Mouse (Mus musculus) embryo, embryonic 11 days (tissue): ENCODE data around the gene Hilpda.
A peak's percentile ranks its signal among the peaks of the same experiment; 100 is the strongest.

ENCODE experiments used
- DNase-seq: peaks from one replicate; pipeline ENCODE4 v3.0.0-alpha.2; 2015

The Hilpda gene

GRCm38 (mm10) chr6:29278513-29279267 is 6.4 kb downstream of the Hilpda start:
- peak; percentile 80 for DNase-seq

DNA sequence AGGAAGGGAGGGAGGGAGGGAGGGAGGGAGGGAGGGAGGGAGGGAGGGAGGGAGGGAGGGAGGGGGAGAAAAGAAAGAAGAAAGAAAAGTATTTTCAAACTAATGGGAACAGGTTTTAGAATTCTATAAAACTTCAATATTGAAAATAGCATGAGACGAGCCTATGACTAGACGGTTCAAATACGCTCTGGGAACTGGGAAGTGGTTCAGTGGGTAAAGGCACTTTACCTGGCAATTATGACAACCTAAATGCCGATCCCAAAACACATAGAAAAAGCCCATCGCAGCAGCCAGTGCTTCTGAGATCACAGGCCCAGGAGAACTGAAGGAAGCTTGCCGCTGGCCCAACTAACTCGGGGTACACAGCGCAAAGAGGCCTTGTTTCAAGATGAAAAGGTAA is 7.0 kb downstream of the Hilpda start, which contains the start of gene Fam71f2:
Gene Fam71f2 (plus strand): TSS at position 301 of the 400 bp plus-strand sequence.
- DNase-seq: no peak

- DNase-seq: no peak
Observed at GRCm38 (mm10) chr6:29280671-29281070, 8.4 kb downstream of the Hilpda start.

DNA sequence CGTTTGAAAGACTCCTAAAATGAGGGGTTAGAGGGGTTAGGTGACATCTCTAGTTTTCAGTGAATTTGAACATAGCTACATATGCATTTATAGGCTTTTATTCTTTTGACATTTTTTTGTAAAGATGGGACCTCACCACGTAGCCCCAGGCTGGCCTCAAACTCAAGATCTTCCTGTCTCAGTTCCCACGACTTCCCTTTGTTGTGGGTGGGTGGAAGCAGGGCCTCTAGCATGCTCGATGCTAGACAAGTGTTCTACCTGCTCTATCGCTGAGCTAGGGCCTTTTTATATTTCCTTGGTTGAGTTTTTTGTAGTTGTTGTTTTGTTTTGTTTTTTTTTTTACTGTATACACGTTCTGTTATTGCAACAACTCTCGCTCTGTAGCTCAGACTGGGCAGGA is 14.6 kb downstream of the Hilpda start:
- no peak for DNase-seq

DNA sequence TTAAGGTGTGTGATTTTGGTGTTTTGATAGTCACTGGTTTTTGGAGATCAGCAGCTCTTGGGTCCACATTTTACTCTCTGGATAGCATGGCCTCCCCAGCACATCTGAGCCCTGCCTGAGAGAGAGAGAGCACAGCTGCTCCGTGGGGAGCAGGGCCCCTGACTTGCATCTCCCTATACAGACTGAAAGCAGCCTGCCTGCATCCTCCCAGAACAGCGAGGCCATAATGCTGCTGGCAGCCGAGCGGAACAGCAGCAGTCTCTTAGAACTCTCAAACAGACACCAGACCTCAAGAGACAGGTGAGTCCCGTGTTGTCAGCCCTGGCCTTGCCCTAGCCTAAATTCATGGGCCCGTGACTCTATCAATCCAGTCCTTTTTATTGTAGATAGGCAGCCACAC is 15.2 kb downstream of the Hilpda start:
- DNase-seq: no peak

DNA sequence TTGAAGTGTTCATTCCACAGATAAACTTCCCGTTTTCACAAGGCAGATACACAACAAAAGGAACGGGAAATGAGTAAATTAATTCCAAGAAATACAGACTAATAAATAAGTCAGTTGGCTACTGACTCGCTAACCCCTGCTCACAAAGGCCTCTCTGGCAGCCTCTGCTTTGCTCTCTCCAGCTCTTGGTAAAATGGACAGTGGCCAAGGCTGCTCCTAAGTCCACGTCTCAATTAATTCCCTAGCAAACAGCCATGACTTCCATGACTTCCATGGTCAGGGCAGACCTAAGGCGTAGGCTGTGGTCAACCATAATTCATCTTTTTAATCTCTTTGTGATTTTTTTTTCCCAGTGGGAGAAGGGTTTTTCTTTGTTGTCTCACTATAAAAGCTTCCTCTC is 15.7 kb downstream of the Hilpda start:
- no peak for DNase-seq

DNA sequence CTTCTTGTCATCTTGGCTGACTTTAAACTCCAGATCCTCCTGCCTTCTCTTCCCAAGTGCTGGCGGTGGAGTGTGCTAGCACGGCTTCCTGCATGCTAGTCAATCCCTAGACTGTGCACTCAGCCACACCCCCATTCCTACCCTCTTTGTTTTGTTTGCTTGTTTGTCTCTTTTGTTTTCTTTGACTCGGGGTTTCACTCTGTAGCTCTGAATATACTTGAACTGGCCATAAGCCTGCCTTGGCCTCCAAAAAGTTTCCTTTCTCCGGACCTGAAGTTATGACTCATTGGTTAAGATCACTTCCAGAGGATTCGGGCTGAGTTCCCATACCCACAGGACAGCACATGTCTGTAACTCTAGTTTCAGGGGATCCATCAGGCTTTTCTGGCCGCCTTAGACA is 16.4 kb downstream of the Hilpda start:
- DNase-seq: no peak

GRCm38 (mm10) chr6:29299112-29299511 is 26.8 kb downstream of the Hilpda start:
- DNase-seq: no peak

GRCm38 (mm10) chr6:29303251-29303650 is 31.0 kb downstream of the Hilpda start:
- no peak for DNase-seq

GRCm38 (mm10) chr6:29303726-29304125 is 31.4 kb downstream of the Hilpda start:
- no peak for DNase-seq

GRCm38 (mm10) chr6:29305462-29305861 is 33.2 kb downstream of the Hilpda start:
- no peak for DNase-seq

DNA sequence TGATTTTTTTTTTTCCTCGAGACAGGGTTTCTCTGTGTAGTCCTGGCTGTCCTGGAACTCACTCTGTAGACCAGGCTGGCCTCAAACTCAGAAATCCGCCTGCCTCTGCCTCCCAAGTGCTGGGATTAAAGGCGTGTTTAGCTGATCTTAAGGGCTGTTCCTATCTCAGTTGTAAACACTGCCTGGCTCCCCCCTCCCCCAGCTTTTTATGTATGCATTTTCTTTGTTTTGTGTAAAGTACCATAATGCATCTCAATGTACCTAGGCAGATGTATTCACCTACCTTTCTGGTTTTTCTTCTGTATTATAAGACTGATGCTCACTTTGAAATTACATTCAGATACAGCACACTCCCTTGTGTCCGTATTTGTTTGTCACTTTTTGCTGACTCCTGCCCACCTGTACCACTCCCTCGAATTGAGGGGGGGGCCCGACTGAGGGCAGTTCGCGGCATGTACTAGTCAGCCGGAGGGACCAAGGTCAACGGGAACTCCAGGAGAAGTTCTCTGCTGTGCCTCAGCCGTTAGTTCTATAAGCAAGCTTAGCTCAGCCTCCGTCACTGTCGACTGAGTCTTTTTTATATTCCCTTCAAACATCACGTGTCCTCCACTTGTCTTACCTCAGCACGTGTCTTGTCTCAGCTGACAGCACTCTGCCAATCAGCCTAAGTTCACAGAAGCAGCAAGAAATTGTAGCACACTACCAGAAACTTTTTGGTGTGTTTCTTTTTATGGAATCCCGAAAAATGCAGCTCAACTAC is 36.7 kb downstream of the Hilpda start:
- no peak for DNase-seq

- no peak for DNase-seq
Observed at GRCm38 (mm10) chr6:29313690-29314202, 41.5 kb downstream of the Hilpda start.

DNA sequence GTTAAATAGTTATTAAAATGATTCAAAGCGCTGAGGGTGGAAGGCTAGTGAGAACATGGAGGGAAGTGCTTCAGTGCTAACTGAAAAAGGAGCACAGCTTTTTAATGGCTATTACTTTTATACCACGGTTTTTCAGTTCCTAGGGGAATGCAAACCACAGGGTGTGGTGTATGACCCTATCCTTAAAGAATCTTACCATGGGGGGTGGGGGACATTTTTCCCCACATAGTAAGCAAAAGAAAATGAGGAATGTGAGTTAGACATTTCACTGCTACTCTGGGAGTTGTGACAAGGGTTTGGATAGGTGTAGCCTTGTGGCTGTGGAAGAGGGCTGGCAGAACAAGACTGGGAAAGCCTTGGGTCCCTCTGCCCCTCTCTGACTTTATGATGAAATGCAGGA is 45.0 kb downstream of the Hilpda start:
- DNase-seq: no peak

- DNase-seq: no peak
Observed at GRCm38 (mm10) chr6:29317941-29318340, 45.7 kb downstream of the Hilpda start.

DNA sequence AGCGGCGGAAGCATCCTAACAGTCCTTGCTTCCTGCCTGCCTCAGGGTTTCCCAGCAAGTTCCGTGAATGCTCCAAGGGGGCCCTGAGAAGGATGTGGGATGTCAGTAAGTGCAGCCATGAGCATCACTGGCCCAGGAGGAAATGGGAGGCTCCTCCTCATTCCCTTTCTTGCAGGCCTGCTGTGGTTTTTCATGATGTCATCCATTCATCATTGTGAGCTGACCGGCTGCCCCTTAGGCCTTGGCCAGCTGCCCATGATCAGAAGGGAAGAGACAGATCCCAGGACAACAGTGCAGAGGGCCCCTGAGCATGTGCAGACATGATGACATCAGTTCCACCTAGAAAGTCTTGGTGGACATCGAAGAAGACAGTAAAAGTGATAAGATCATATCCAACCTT is 46.6 kb downstream of the Hilpda start, which contains the start of gene Fam71f1:
Gene Fam71f1 (plus strand): TSS at position 262 of the 400 bp plus-strand sequence.
- peak; percentile 45 for DNase-seq

GRCm38 (mm10) chr6:29321586-29321985 is 49.3 kb downstream of the Hilpda start:
- DNase-seq: no peak

- DNase-seq: no peak
Observed at GRCm38 (mm10) chr6:29322147-29322546, 49.9 kb downstream of the Hilpda start.

DNA sequence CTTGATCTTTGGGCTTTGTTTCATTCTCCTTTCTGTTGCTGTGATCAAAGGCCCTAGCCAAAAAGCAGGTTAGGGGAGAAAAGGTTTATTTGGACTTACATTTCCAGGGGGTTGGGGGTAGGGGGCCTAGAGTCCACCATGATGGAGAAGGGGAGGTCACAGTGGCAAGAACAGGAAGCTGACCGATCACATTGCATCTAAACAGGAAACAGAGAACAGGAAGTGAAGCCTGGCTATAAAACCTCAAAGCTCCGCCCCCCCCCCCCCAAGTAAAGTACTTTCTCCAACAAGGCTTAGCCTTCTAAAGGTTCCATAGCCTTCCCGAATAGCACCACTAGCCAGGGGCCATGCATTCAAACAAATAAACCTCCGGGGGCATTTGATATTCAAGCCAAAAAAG is 50.4 kb downstream of the Hilpda start:
- no peak for DNase-seq
